13 mouse cellular contexts compared by ENCODE assay signal in the genomic region with DNA sequence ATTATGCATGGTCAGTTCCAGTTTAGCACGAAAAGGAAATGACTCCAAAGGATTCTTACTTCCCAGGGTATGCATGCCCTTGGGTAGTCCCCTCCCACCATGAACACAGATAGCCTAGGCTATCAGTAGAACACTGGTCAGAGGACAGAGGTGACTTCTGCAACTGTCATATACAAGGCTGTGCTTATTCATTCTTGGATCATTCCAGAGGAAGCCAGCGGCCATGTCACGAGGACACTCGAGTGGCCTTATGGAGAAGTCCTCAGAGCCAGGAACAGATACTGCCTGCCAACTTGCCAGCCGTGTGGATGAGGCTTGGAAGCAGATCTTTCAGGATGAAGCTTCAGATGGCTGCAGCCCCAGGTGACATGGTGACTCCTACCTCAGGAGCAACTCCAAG.
"Had no signal": no experiment of that assay in that cellular context is flagged by ENCODE, and none has a peak within 500 bp of the region (broad histone marks: within the 10 kb centered on the region; RNA-seq: fewer than 3 reads in every experiment).

No protein-coding gene starts in this region.

- H3K27me3 ChIP-seq: stomach, embryonic 15.5 days had no signal

- DNase-seq: kidney, adult 8-10 months; kidney, postnatal 36 days; layer of hippocampus, adult 9-11 months; layer of hippocampus, postnatal 36 days; lung, adult 18-20 months; right cerebral cortex, postnatal 4 days; thymus, adult 2 months; thymus, postnatal 25 days had no signal

- H3K4me3 ChIP-seq: limb, embryonic 13.5 days; neural tube, embryonic 13.5 days; stomach, embryonic 15.5 days had no signal

- H3K9ac ChIP-seq: limb, embryonic 13.5 days; liver, embryonic 14.5 days; neural tube, embryonic 13.5 days; stomach, embryonic 15.5 days had no signal

- H3K4me2 ChIP-seq: limb, embryonic 13.5 days; neural tube, embryonic 13.5 days; stomach, embryonic 15.5 days had no signal

- H3K9me3 ChIP-seq: limb, embryonic 13.5 days; neural tube, embryonic 13.5 days; stomach, embryonic 15.5 days had no signal

- H3K36me3 ChIP-seq: limb, embryonic 13.5 days; neural tube, embryonic 13.5 days; stomach, embryonic 15.5 days had no signal

- H3K4me1 ChIP-seq: stomach, embryonic 15.5 days had no signal

- H3K27ac ChIP-seq: kidney, postnatal 0 days; limb, embryonic 13.5 days; liver, embryonic 14.5 days; neural tube, embryonic 13.5 days; stomach, embryonic 15.5 days had no signal
